ENCODE assay signal across 8 mouse cellular contexts in genomic region chr2:32859010-32859621, GRCm38 (mm10). TPM values are rescaled to one million over a fixed set of nuclear protein-coding genes. Genes with fewer than 3 reads are reported as not detected.
DNase-seq lines count a peak whose midpoint lies in the region; ATAC-seq and TF ChIP-seq lines count a peak whose summit lies in the region.
"Had no signal": no experiment of that assay in that cellular context is flagged by ENCODE, and none has a peak within 500 bp of the region (broad histone marks: within the 10 kb centered on the region; RNA-seq: fewer than 3 reads in every experiment).

No protein-coding gene starts in this region.

- H3K9me3 ChIP-seq in forebrain, embryonic 15.5 days: no peaks in the 10 kb centered on the region
- H3K9me3 ChIP-seq in kidney, embryonic 14.5 days (ENCODE audit: control insufficient read depth, low read length): no peaks in the 10 kb centered on the region
- H3K9me3 ChIP-seq: stomach, embryonic 15.5 days had no signal

- peak; percentile 38 for ATAC-seq in forebrain, embryonic 15.5 days (replicated peaks)
- ATAC-seq in kidney, embryonic 14.5 days (ENCODE audit: low FRiP score, low TSS enrichment): peak; percentile 41; the same call in 1 of the 2 replicates

- peak; percentile 93 for TF ChIP-seq CTCF in brain, embryonic 14.5 days (IDR thresholded peaks at IDR 0.05; ENCODE audit: borderline replicate concordance, extremely low read depth, insufficient read depth, insufficient read length)

- H3K36me3 ChIP-seq in forebrain, embryonic 15.5 days: no peaks in the 10 kb centered on the region
- H3K36me3 ChIP-seq in kidney, embryonic 14.5 days (ENCODE audit: control insufficient read depth, insufficient read depth, low read length): no peaks in the 10 kb centered on the region
- H3K36me3 ChIP-seq: stomach, embryonic 15.5 days had no signal

- no peak for TF ChIP-seq POLR2A in brain, embryonic 14.5 days (IDR thresholded peaks at IDR 0.05; ENCODE audit: borderline replicate concordance, extremely low read depth, insufficient read depth, insufficient read length, poor library complexity, severe bottlenecking)

- no peak overlapping the region for H3K9ac ChIP-seq in forebrain, embryonic 15.5 days (replicated peaks)
- no peak overlapping the region for H3K9ac ChIP-seq in kidney, embryonic 14.5 days (ENCODE audit: low read depth, low read length)
- H3K9ac ChIP-seq: stomach, embryonic 15.5 days had no signal

- no peaks in the 10 kb centered on the region for H3K4me1 ChIP-seq in forebrain, embryonic 15.5 days
- no peaks in the 10 kb centered on the region for H3K4me1 ChIP-seq in kidney, embryonic 14.5 days (ENCODE audit: control insufficient read depth, insufficient read depth, low read length)
- H3K4me1 ChIP-seq: stomach, embryonic 15.5 days had no signal

- H3K4me2 ChIP-seq in forebrain, embryonic 15.5 days (replicated peaks): no peak overlapping the region
- no peak overlapping the region for H3K4me2 ChIP-seq in kidney, embryonic 14.5 days (replicated peaks; ENCODE audit: low read depth, low read length)
- H3K4me2 ChIP-seq: stomach, embryonic 15.5 days had no signal

- no peak overlapping the region for H3K27ac ChIP-seq in forebrain, embryonic 15.5 days (replicated peaks)
- H3K27ac ChIP-seq in kidney, embryonic 14.5 days (ENCODE audit: low read depth, low read length): no peak overlapping the region
- H3K27ac ChIP-seq: stomach, embryonic 15.5 days had no signal

- no peak overlapping the region for H3K4me3 ChIP-seq in forebrain, embryonic 15.5 days
- no peak overlapping the region for H3K4me3 ChIP-seq in kidney, embryonic 14.5 days (ENCODE audit: low read length)
- H3K4me3 ChIP-seq: stomach, embryonic 15.5 days had no signal

- WGBS in forebrain, embryonic 15.5 days: 47% methylated on average over 10 of the region's 10 CpGs
- WGBS in kidney, embryonic 14.5 days: 46% methylated on average over 10 of the region's 10 CpGs

- H3K27me3 ChIP-seq in forebrain, embryonic 15.5 days: no peaks in the 10 kb centered on the region
- no peaks in the 10 kb centered on the region for H3K27me3 ChIP-seq in kidney, embryonic 14.5 days (ENCODE audit: control insufficient read depth, insufficient read depth, low read length)
- H3K27me3 ChIP-seq: stomach, embryonic 15.5 days had no signal

- peak; percentile 80 for DNase-seq in 3T3-L1 (ENCODE audit: low read depth, low spot score)
- peak; percentile 67 for DNase-seq in A20 (ENCODE audit: low read depth, low spot score)
- DNase-seq in brain, embryonic 14.5 days (ENCODE audit: low read depth): peak; percentile 67
- DNase-seq in mesoderm, embryonic 11.5 days (ENCODE audit: low read depth, low spot score): peak; percentile 75
- peak; percentile 34 to 83 for DNase-seq in thymus, postnatal 10 days (ENCODE audit: low spot score in 2 of 2)

RNA-seq across cellular contexts. Expression of gene Stxbp1, which starts 12.1 kb away (rescaled TPM):
- 170 and 238 TPM in 2 replicates for polyA plus RNA-seq in brain, embryonic 14.5 days (2012; rRNA removed)
- 191 and 197 TPM in 2 replicates for polyA plus RNA-seq in forebrain, embryonic 15.5 days (2015; fragmentation: Nextera tagmentation; extraction: Ambion mirVana)
- polyA plus RNA-seq in kidney, embryonic 14.5 days (2014; fragmentation: Nextera tagmentation; extraction: Ambion mirVana): 11.2 and 16.2 TPM in 2 replicates

RNA-seq across cellular contexts. Expression of gene Fam129b, which starts 16.8 kb away (rescaled TPM):
- 40.2 and 47.0 TPM in 2 replicates for polyA plus RNA-seq in brain, embryonic 14.5 days (2012; rRNA removed)
- polyA plus RNA-seq in forebrain, embryonic 15.5 days (2015; fragmentation: Nextera tagmentation; extraction: Ambion mirVana): 33.5 TPM in 2 replicates
- 18.2 and 19.9 TPM in 2 replicates for polyA plus RNA-seq in kidney, embryonic 14.5 days (2014; fragmentation: Nextera tagmentation; extraction: Ambion mirVana)
